Mouse (Mus musculus): Measurements from ENCODE around the gene Nhej1.

The Nhej1 gene

GRCm38 (mm10) chr1:74975936-74976335 is 149.1 kb downstream of the Nhej1 start:
- DNase-seq (ENCODE audit: extremely low spot score) = no peak

- DNase-seq (ENCODE audit: extremely low spot score) = no peak
These were observed 151.4 kb downstream of the Nhej1 start for GRCm38 (mm10) chr1:74973590-74973989.

- no peak for DNase-seq (ENCODE audit: extremely low spot score)
These were observed 153.5 kb downstream of the Nhej1 start for GRCm38 (mm10) chr1:74971353-74972050.

- DNase-seq (ENCODE audit: extremely low spot score) = no peak
These were observed 156.9 kb downstream of the Nhej1 start for GRCm38 (mm10) chr1:74967962-74968580.

- peak; percentile 77 for DNase-seq (ENCODE audit: extremely low spot score)
These were observed 160.3 kb downstream of the Nhej1 start for GRCm38 (mm10) chr1:74964494-74965215.

GRCm38 (mm10) chr1:74962853-74963227 is 162.2 kb downstream of the Nhej1 start:
- no peak for DNase-seq (ENCODE audit: extremely low spot score)

- DNase-seq (ENCODE audit: extremely low spot score) = no peak
These were observed 162.7 kb downstream of the Nhej1 start for GRCm38 (mm10) chr1:74962126-74962852.

GRCm38 (mm10) chr1:74961722-74962121 is 163.3 kb downstream of the Nhej1 start:
- no peak for DNase-seq (ENCODE audit: extremely low spot score)

- no peak for DNase-seq (ENCODE audit: extremely low spot score)
These were observed 164.9 kb downstream of the Nhej1 start for GRCm38 (mm10) chr1:74960059-74960458.

- DNase-seq (ENCODE audit: extremely low spot score) = peak; percentile 14
These were observed 173.3 kb downstream of the Nhej1 start, which contains the start of gene Ihh for GRCm38 (mm10) chr1:74951556-74952210. TSS of gene Ihh (minus strand) at chr1:74951672.

- DNase-seq (ENCODE audit: extremely low spot score) = peak; percentile 35
These were observed 174.2 kb downstream of the Nhej1 start for GRCm38 (mm10) chr1:74950576-74951490.

- no peak for DNase-seq (ENCODE audit: extremely low spot score)
These were observed 174.9 kb downstream of the Nhej1 start for GRCm38 (mm10) chr1:74950066-74950465.

- DNase-seq (ENCODE audit: extremely low spot score) = no peak
These were observed 175.3 kb downstream of the Nhej1 start for GRCm38 (mm10) chr1:74949666-74950050.

- DNase-seq (ENCODE audit: extremely low spot score) = peak; percentile 72
These were observed 176.0 kb downstream of the Nhej1 start for GRCm38 (mm10) chr1:74948784-74949665.

- peak; percentile 42 for DNase-seq (ENCODE audit: extremely low spot score)
These were observed 176.9 kb downstream of the Nhej1 start for GRCm38 (mm10) chr1:74947986-74948670.

- DNase-seq (ENCODE audit: extremely low spot score) = no peak
These were observed 183.2 kb downstream of the Nhej1 start for GRCm38 (mm10) chr1:74941651-74942360.

- DNase-seq (ENCODE audit: extremely low spot score) = no peak
These were observed 185.2 kb downstream of the Nhej1 start for GRCm38 (mm10) chr1:74939762-74940161.

GRCm38 (mm10) chr1:74936221-74936830 is 188.7 kb downstream of the Nhej1 start:
- DNase-seq (ENCODE audit: extremely low spot score) = no peak

Measured in embryo, embryonic 9.5 days (tissue).